Mouse (Mus musculus): ENCODE results near the gene 1700056E22Rik.

Gene 1700056E22Rik

GRCm38 (mm10) chr1:184034011-184034557 is at the start of gene 1700056E22Rik:
Gene 1700056E22Rik, minus strand, starts transcription at chr1:184034301.
- DNase-seq, result peak; percentile 99

GRCm38 (mm10) chr1:184083166-184083565 is 49.1 kb upstream of the 1700056E22Rik start:
- no peak for DNase-seq

GRCm38 (mm10) chr1:184082661-184083060 is 48.6 kb upstream of the 1700056E22Rik start:
- no peak for DNase-seq

- DNase-seq, result no peak
These were observed 45.2 kb upstream of the 1700056E22Rik start for GRCm38 (mm10) chr1:184079304-184079703.

- no peak for DNase-seq
These were observed 42.7 kb upstream of the 1700056E22Rik start for GRCm38 (mm10) chr1:184076756-184077155.

GRCm38 (mm10) chr1:184076065-184076464 is 42.0 kb upstream of the 1700056E22Rik start:
- no peak for DNase-seq

- DNase-seq, result no peak
These were observed 34.9 kb upstream of the 1700056E22Rik start for GRCm38 (mm10) chr1:184068971-184069370.

GRCm38 (mm10) chr1:184067704-184068558 is 33.8 kb upstream of the 1700056E22Rik start:
- DNase-seq, result no peak

GRCm38 (mm10) chr1:184066460-184067287 is 32.6 kb upstream of the 1700056E22Rik start:
- no peak for DNase-seq

GRCm38 (mm10) chr1:184065589-184066361 is 31.7 kb upstream of the 1700056E22Rik start:
- DNase-seq, result no peak

- no peak for DNase-seq
These were observed 30.2 kb upstream of the 1700056E22Rik start for GRCm38 (mm10) chr1:184064306-184064705.

- DNase-seq, result no peak
These were observed 27.8 kb upstream of the 1700056E22Rik start for GRCm38 (mm10) chr1:184061901-184062300.

GRCm38 (mm10) chr1:184060828-184061734 is 27.0 kb upstream of the 1700056E22Rik start:
- DNase-seq, result no peak

GRCm38 (mm10) chr1:184060381-184060780 is 26.3 kb upstream of the 1700056E22Rik start:
- DNase-seq, result no peak

- DNase-seq, result no peak
These were observed 25.7 kb upstream of the 1700056E22Rik start for GRCm38 (mm10) chr1:184059814-184060213.

GRCm38 (mm10) chr1:184058206-184058605 is 24.1 kb upstream of the 1700056E22Rik start:
- no peak for DNase-seq

GRCm38 (mm10) chr1:184054176-184054575 is 20.1 kb upstream of the 1700056E22Rik start:
- DNase-seq, result no peak

- no peak for DNase-seq
These were observed 19.6 kb upstream of the 1700056E22Rik start for GRCm38 (mm10) chr1:184053711-184054110.

GRCm38 (mm10) chr1:184053141-184053540 is 19.0 kb upstream of the 1700056E22Rik start:
- no peak for DNase-seq

GRCm38 (mm10) chr1:184052331-184052730 is 18.2 kb upstream of the 1700056E22Rik start:
- DNase-seq, result no peak

GRCm38 (mm10) chr1:184051824-184052223 is 17.7 kb upstream of the 1700056E22Rik start:
- DNase-seq, result peak; percentile 61
